Mouse (Mus musculus): ENCODE results near the gene Jakmip3. TPM values are rescaled to one million over a fixed set of nuclear protein-coding genes. Genes with fewer than 3 reads are reported as not detected.

Gene Jakmip3
- 0.83 and 1.2 TPM in 2 replicates for polyA plus RNA-seq (2016; fragmentation: Nextera tagmentation; extraction: Ambion mirVana)

DNA sequence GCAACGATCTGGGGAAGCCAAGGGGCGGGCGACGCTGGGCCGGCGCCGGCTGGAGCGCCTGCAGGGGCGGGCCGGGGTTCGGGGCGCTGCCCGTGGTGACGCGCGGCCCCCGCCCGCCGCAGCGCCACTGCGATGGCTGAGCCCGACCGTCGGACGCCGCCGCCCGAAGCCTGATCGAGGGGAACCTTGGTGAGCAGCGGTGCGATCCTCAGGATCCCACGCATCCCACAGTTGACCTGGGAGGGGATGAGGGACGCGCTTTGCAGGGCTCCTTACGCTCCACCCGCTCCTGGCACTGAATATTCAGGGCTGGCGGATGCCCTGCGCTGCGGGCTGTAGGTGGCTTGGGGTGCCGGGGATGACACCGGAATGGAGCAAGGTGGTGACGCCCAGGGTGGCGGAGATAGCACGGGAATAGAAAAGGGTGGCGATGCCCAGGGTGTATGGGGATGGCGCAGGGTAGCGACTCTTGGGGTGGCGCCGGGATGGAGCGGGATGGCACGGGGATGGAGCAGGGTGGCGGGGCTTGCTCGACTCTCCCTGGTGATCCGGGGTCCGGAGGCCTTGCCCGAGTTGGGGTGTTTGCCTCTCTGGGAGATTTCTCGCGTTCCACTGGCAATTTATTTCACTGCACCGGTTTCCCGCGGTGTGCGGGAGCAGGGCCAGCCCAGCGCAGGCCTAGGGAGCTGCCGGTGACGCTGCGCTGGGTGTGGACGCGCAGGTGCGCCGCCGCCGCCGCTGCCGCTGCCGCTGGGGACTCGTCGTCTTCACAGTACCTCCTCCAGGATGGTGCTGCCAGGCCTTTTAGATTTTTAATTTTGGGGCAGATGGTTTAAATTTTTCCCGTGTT lies at the start of gene Jakmip3:
Gene Jakmip3 (plus strand): TSS at position 119 of the 850 bp plus-strand sequence.
- peak within 1 kb of the TSS; percentile 62 for H3K9ac ChIP-seq (replicated peaks)
- H3K27me3 ChIP-seq = peaks cover 64% of the 10 kb centered on the region
- WGBS = under 1% methylated on average over 69 of the region's 78 CpGs
- H3K4me2 ChIP-seq (replicated peaks) = peak within 1 kb of the TSS; percentile 83
- H3K9me3 ChIP-seq = 0 out of 2 replicates have a peak, but pooled peaks cover 4% of the 10 kb centered on the region
- H3K4me3 ChIP-seq = peak within 1 kb of the TSS; percentile 48
- no peaks in the 10 kb centered on the region for H3K36me3 ChIP-seq
- H3K4me1 ChIP-seq = peaks cover 13% of the 10 kb centered on the region
- H3K27ac ChIP-seq (replicated peaks) = no peak within 1 kb of the TSS
- no peak for ATAC-seq (ENCODE audit: low FRiP score, low read depth)

DNA sequence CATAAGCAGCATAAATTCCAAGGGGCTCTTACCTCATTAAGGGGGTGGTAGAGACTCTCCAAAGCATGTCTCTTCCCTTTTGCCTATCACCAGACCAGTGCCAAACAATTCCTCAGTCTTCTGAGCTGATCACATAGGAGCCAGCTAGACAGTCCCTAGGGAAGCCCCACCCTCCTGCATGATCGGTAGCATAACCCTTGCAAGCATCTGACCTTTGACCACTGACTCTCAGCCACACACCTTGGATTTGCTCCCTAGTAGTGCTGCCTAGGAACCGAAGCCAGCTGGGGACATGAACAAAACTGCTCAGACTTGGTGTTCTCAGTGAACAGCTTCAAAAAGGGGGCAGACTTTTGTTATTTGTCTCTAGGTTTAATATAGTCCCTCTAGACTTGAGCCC lies 42.4 kb upstream of the Jakmip3 start:
- Histone ChIP-seq H3K4me2 (replicated peaks) (no peak overlapping the region), H3K27me3 (no peaks in the 10 kb centered on the region), H3K4me3 (no peak overlapping the region), H3K9me3 (no peaks in the 10 kb centered on the region), H3K27ac (replicated peaks) (no peak overlapping the region), H3K9ac (replicated peaks) (no peak overlapping the region), H3K36me3 (peaks cover 23% of the 10 kb centered on the region), H3K4me1 (no peaks in the 10 kb centered on the region)
- 78% methylated on average over 2 of the region's 2 CpGs for WGBS
- ATAC-seq (ENCODE audit: low FRiP score, low read depth) = no peak

DNA sequence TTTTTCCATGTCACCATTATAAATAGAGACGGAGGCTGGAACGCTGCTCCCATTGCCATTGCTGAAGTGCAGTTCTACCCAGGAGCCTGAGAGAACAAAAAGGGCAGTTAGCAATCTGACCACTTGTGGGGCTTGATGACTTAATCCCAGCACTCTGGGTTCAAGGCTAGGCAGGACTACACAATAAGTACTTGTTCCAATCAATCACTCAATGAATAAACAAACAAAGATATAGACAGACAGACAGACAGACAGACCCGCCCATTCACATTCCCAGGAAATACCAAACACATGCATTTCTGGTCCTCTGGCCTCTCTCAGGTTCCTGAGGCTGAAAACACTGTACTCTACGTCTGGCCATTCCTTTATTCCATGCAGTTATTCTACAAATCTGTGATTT lies 41.8 kb upstream of the Jakmip3 start:
- Histone ChIP-seq H3K9me3 (no peaks in the 10 kb centered on the region), H3K4me3 (no peak overlapping the region), H3K4me2 (replicated peaks) (no peak overlapping the region), H3K9ac (replicated peaks) (no peak overlapping the region), H3K27me3 (no peaks in the 10 kb centered on the region), H3K36me3 (peaks cover 20% of the 10 kb centered on the region), H3K4me1 (no peaks in the 10 kb centered on the region), H3K27ac (replicated peaks) (no peak overlapping the region)
- no peak for ATAC-seq (ENCODE audit: low FRiP score, low read depth)
- WGBS = 90% methylated on average over 4 of the region's 4 CpGs

DNA sequence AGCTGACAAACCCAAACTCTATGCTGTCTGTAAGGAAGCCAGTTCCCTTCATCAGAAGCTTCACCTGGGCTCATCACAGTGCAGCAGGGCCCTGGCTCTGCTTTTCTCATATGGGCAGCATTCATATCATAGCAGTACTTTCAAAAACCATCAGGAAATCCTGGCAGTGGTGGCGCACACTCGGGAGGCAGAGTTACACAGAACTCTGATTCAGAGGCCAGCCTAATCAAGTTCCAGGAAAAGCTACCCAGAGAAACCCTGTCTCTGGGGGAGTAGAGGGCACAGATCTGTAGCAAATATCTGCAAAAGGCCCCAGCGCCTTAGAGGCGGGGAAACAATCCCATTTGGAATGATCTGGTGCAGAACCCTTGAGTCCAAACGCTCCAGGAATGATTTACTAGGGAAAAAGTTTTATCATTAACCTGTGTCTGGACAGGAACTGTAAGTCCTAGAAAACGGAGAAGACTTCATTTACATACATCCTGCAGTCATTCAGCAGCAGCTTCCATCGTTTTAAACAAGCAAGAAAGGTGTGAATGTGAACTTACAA lies 36.6 kb upstream of the Jakmip3 start:
- H3K27ac ChIP-seq (replicated peaks) = no peak overlapping the region
- ATAC-seq (ENCODE audit: low FRiP score, low read depth) = no peak

DNA sequence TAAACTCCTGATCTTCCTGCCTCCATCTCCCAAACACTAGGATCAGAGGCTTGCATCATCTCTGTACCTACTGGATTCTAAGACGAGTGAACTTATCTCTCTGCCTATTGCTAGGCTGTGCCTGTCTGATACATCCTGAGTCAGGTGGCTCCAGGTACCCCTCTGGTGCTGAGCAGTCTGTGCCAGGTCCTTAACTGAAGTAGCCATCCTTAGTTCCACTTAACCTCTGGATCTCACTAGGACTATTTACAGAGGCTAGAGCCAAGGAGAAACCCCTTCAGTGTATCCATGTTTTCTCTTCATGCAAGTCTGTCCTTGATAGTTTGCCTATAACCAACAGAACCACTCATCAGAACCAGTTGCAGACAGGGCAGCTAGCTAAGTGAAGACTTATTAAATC lies 34.1 kb upstream of the Jakmip3 start:
- H3K9me3 ChIP-seq = no peaks in the 10 kb centered on the region
- H3K4me1 ChIP-seq = peaks cover 25% of the 10 kb centered on the region
- H3K4me3 ChIP-seq = no peak overlapping the region
- H3K36me3 ChIP-seq = no peaks in the 10 kb centered on the region
- H3K27ac ChIP-seq (replicated peaks) = no peak overlapping the region
- no peak for ATAC-seq (ENCODE audit: low FRiP score, low read depth)
- peaks cover 12% of the 10 kb centered on the region for H3K27me3 ChIP-seq
- peak overlapping the region; percentile 39 for H3K4me2 ChIP-seq (replicated peaks)
- WGBS = 81% methylated on average over 1 of the region's 1 CpGs
- no peak overlapping the region for H3K9ac ChIP-seq (replicated peaks)

More for the DNA sequence above, 36.6 kb upstream of the Jakmip3 start:
- H3K9ac ChIP-seq (replicated peaks) = no peak overlapping the region
- no peak overlapping the region for H3K4me2 ChIP-seq (replicated peaks)
- WGBS = 81% methylated on average over 7 of the region's 7 CpGs
- no peaks in the 10 kb centered on the region for H3K9me3 ChIP-seq
- peaks cover 22% of the 10 kb centered on the region for H3K4me1 ChIP-seq
- no peak overlapping the region for H3K4me3 ChIP-seq
- no peaks in the 10 kb centered on the region for H3K36me3 ChIP-seq
- no peaks in the 10 kb centered on the region for H3K27me3 ChIP-seq

DNA sequence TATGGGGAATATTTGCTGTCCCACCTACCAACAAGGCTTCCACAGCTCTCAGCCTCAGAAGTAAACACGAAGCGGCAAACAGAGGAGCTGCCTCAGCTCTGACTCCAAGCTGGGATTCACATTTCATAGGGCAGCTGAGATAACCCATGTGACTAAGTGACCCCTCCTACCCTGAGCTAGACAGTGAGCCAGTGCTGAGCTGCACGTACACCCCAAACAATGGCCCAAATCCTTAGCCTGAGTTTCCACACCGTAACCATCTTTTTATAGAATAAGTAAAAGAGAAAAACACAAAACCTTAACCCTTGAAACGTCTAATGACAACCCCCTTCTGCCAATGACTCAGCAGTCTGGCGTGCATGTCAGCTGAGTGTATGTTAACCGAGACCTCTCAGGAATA lies 33.5 kb upstream of the Jakmip3 start:
- Histone ChIP-seq H3K4me3 (peak overlapping the region; percentile 3; the same call in 1 of the 2 replicates), H3K4me2 (replicated peaks) (peak overlapping the region; percentile 39), H3K36me3 (no peaks in the 10 kb centered on the region), H3K4me1 (peaks cover 25% of the 10 kb centered on the region), H3K9ac (replicated peaks) (peak overlapping the region; percentile 24), H3K9me3 (no peaks in the 10 kb centered on the region), H3K27ac (replicated peaks) (no peak overlapping the region), H3K27me3 (peaks cover 18% of the 10 kb centered on the region)
- ATAC-seq (ENCODE audit: low FRiP score, low read depth) = no peak
- 8% methylated on average over 7 of the region's 7 CpGs for WGBS

DNA sequence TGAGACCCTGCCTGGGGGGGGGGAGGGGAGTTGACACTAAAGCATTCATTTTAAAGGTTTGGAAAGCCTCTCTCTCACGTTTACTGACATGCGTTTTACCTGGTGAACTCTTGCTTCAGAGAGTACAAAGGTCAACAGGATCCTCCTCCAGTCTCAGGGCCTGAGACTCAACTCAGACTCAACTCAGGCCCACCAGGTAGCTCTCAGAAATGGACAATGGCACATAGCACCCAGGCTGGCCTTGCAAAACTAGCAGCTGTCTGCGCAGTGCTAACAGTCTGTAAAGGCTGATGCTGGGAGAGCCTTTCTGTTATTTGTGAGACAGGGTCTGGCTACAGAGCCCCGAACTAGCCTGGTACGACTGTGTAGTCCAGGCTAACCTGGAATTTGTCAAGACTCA lies 32.6 kb upstream of the Jakmip3 start:
- H3K4me3 ChIP-seq = peak overlapping the region; percentile 76
- no peaks in the 10 kb centered on the region for H3K9me3 ChIP-seq
- H3K9ac ChIP-seq (replicated peaks) = no peak overlapping the region
- peaks cover 20% of the 10 kb centered on the region for H3K27me3 ChIP-seq
- H3K4me2 ChIP-seq (replicated peaks) = peak overlapping the region; percentile 78
- H3K27ac ChIP-seq (replicated peaks) = no peak overlapping the region
- peaks cover 25% of the 10 kb centered on the region for H3K4me1 ChIP-seq
- no peak for ATAC-seq (ENCODE audit: low FRiP score, low read depth)
- WGBS = 64% methylated on average over 5 of the region's 5 CpGs
- H3K36me3 ChIP-seq = no peaks in the 10 kb centered on the region

DNA sequence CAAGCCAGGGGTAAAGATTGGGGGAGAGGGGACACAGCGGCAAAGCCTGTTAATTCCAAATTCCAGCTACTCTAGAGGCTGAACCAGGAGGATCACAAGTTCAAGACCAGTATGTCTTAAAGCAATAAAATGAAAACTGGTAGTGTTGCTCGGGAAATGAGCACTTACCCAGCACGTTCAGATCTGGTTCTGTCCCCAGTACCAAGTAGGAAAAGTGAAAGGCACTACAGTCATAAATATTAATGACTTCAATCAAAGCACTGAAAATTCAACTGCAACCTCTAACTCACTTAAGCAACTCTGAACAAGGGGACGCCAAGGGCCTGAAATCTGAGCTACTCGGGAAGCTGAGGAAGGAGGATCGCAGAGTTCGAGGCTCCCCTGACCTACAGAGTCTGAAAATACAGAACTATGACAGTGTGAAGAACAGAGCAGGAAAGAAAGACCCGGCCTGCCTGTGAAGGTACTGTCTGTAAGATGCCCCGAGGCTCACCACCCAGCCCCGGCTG lies 31.7 kb upstream of the Jakmip3 start:
- H3K27me3 ChIP-seq = peaks cover 20% of the 10 kb centered on the region
- no peaks in the 10 kb centered on the region for H3K9me3 ChIP-seq
- H3K4me2 ChIP-seq (replicated peaks) = peak overlapping the region; percentile 78
- peak overlapping the region; percentile 82 for H3K9ac ChIP-seq (replicated peaks)
- peak overlapping the region; percentile 76 for H3K4me3 ChIP-seq
- 6% methylated on average over 10 of the region's 10 CpGs for WGBS
- no peak for ATAC-seq (ENCODE audit: low FRiP score, low read depth)
- peaks cover 25% of the 10 kb centered on the region for H3K4me1 ChIP-seq
- peak overlapping the region; percentile 63; the same call in 1 of the 2 replicates for H3K27ac ChIP-seq (replicated peaks)
- H3K36me3 ChIP-seq = no peaks in the 10 kb centered on the region

DNA sequence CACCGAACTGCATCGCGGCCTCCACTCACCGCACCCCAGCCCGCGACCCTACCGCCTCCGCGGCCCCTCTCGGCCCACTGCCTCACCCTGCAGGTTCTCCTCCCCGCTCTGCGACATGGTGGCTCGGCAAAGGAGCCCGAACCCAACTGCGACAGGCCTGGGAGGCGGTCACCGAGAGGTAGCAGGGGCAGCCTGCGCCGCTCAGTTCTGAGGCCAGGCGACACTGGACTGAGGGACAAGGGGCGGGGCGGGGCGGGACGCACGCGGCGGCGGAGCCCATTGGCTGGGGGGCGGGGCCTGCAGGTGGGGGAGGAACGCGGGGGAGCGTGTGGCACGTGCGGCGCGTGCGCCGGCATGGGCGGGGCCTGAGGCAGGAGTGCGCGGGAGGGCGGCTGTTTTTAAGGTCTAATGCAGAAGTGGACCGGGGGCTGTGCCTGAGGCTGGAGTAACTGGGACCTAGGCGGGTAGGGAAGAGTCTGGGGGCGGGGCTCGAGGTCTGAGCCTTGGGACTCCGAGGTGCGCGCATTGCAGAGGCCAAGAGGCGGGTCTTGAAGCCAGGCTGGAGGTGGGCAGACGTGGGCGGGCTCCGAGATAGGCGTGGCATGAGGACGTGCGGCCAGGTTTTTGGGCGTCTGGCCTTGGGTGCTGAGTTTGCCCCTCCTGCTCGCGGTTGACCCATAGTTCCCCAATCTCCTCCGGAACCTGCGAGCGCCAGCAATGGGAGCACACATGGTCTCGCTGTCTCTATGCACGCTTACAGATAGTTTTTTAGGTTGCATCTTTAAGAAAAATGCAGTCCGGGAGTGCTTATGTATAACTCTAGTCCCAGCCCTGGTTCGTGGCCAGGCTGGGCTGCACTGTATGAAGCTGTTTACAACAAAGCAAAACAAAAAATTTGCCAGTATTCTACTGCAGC lies 31.0 kb upstream of the Jakmip3 start, which contains the start of gene Bnip3:
Gene Bnip3 (minus strand): TSS at position 243 of the 916 bp plus-strand sequence.
- peak; percentile 96 for ATAC-seq (ENCODE audit: low FRiP score, low read depth)
- Histone ChIP-seq H3K27ac (replicated peaks) (peak within 1 kb of the TSS; percentile 63), H3K4me2 (replicated peaks) (peak within 1 kb of the TSS; percentile 78), H3K27me3 (peaks cover 20% of the 10 kb centered on the region), H3K9ac (replicated peaks) (peak within 1 kb of the TSS; percentile 82), H3K36me3 (no peaks in the 10 kb centered on the region), H3K4me1 (peaks cover 25% of the 10 kb centered on the region), H3K9me3 (no peaks in the 10 kb centered on the region), H3K4me3 (peak within 1 kb of the TSS; percentile 76)
- under 1% methylated on average over 65 of the region's 66 CpGs for WGBS

DNA sequence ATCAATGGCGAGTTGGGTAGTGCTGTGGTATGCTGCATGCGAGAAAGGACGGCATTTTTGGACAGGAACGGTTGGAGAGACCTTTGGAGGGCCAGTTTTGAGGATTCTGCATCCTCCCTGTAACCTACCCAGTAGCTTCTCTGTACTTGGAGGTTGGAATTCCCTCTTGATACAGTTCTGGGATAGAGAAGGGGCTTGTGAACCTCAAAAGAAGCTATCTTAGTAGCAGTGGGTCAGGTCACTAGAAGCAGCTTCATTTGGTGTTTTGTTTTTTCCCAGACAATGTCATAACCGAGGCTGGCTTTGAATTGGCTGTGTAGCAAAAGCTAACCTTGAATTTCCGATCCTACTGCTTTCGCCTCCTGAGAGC lies 30.4 kb upstream of the Jakmip3 start:
- H3K4me1 ChIP-seq = peaks cover 25% of the 10 kb centered on the region
- no peaks in the 10 kb centered on the region for H3K36me3 ChIP-seq
- peak overlapping the region; percentile 78 for H3K4me2 ChIP-seq (replicated peaks)
- peak overlapping the region; percentile 76 for H3K4me3 ChIP-seq
- peak overlapping the region; percentile 82; the same call in 1 of the 2 replicates for H3K9ac ChIP-seq (replicated peaks)
- H3K9me3 ChIP-seq = no peaks in the 10 kb centered on the region
- no peak overlapping the region for H3K27ac ChIP-seq (replicated peaks)
- peaks cover 20% of the 10 kb centered on the region for H3K27me3 ChIP-seq
- 23% methylated on average over 7 of the region's 7 CpGs for WGBS
- no peak for ATAC-seq (ENCODE audit: low FRiP score, low read depth)

DNA sequence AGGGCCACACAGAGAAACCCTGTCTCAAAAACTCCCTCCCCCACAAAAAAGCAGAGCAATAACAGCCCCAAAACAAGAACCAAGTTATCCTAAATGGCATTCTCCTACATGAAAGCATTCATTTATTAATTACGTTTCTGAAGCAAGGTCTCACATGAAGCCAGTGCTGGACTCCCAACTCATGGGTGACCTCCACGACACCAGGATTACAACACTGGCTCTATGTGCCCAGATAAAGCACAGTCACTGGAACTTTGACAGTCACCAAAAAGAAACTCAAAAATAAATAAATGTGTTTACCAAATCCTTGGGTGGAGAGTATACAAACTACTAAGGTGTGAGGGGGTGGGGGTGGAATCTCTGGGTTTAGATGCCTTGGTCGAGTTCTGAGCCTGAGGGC lies 26.9 kb upstream of the Jakmip3 start:
- 79% methylated on average over 3 of the region's 3 CpGs for WGBS
- H3K9ac ChIP-seq (replicated peaks) = no peak overlapping the region
- ATAC-seq (ENCODE audit: low FRiP score, low read depth) = no peak

More for the DNA sequence above, 26.9 kb upstream of the Jakmip3 start:
- H3K4me1 ChIP-seq = peaks cover 7% of the 10 kb centered on the region; the same call in 1 of the 2 replicates
- no peak overlapping the region for H3K4me3 ChIP-seq
- no peak overlapping the region for H3K27ac ChIP-seq (replicated peaks)
- peaks cover 20% of the 10 kb centered on the region for H3K27me3 ChIP-seq
- H3K4me2 ChIP-seq (replicated peaks) = no peak overlapping the region
- H3K9me3 ChIP-seq = no peaks in the 10 kb centered on the region
- H3K36me3 ChIP-seq = no peaks in the 10 kb centered on the region
